Mouse (Mus musculus): Measurements from ENCODE around the gene Gm21731. TPM values are rescaled to one million over a fixed set of nuclear protein-coding genes. Genes with fewer than 3 reads are reported as not detected.
"Not testable (repeated sequence)": the region's sequence is repeated elsewhere in the genome, so short reads cannot be mapped to it uniquely, and the experiment has no call there.

Gene Gm21731
- total RNA-seq (2021), result not detected

DNA sequence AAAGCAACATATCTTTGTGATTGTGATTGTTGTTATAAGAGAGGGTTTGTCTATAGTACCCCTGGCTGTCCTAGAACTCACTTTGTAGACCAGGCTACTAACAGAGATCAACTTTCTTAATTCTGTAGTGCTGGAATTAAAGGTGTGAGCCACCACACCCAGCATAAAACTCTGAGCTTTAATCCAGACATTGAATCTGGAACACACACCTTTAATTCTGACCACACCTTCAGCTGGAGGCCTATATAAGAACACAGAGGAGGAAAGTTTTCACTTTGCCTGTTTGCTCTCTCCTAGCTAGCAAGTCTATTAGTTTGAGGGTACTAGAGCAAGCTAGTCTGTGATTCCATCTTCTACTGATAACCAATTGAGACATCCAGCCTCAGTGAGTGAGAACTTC is at the start of gene Gm21731:
Gene Gm21731, plus strand, starts transcription at position 301 of the 400 bp plus-strand sequence.
- not testable (repeated sequence) for DNase-seq

DNA sequence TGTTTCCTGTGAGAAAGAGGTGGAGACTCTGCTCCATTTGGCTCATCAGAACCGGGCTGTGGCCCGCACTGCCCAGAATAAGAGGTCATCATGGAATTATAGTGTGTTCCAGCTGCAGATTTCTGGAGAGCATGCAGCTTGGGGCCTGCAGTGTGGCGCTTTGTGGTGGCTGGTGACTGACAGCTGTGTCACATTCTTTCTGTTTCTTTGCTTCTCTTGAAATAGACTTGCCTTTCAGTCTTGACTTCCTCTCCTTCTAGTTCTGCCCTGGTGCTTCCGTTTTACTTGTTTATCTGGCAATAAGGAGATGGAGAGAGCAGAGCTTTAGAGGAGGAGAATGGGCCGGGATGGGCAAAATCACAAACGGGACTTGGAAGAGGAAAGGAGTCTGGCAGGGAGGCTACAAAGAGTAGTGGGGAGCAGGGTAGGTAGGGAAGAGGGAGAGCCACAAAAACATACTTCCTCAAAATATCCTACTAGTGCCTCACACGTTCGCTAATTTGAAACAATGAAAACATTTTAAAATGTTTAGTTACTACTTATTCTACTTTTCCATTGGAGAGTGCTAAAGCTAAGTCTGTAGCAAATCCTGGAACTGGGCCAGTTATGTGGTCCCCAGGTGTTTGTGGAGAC is 42.6 kb upstream of the Gm21731 start:
- not testable (repeated sequence) for DNase-seq

DNA sequence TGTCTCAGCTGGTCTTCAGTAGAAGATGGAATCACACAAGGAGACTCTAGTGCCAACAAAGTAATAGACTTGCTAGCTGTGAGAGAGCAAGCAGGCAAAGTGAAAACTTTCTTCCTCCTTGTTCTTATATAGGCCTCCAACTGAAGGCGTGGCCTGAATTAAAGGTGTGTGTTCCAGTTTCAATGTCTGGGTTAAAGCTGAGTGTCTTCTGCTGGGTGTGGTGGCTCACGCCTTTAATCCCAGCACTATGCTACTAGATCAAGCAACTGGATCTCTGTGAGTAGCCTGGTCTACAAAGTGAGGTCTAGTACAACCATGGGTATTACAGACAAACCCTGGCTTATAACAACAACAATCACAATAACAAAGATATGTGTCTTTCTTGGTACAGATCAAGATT is 23.1 kb upstream of the Gm21731 start, which contains the start of gene Gm21762:
Gene Gm21762, minus strand, starts transcription at position 101 of the 400 bp plus-strand sequence.
- DNase-seq, result not testable (repeated sequence)

DNA sequence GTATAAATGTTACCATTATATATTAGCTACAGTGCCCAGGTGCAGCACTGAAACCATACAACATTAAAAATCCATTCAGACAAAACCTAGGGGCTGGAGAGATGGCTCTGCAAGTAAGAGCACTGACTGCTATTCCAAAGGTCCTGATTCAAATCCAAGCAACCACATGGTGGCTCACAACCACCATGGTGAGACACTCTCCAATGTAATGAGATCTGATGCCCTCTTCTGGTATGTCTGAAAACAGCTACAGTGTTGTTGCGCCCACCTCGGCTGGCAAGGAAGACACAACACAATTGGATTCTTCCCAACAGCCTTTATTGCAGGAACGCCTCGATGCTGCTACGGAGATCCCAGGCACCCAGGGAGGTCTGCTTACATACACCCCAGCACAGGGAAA is 18.0 kb upstream of the Gm21731 start:
- DNase-seq, result not testable (repeated sequence)

DNA sequence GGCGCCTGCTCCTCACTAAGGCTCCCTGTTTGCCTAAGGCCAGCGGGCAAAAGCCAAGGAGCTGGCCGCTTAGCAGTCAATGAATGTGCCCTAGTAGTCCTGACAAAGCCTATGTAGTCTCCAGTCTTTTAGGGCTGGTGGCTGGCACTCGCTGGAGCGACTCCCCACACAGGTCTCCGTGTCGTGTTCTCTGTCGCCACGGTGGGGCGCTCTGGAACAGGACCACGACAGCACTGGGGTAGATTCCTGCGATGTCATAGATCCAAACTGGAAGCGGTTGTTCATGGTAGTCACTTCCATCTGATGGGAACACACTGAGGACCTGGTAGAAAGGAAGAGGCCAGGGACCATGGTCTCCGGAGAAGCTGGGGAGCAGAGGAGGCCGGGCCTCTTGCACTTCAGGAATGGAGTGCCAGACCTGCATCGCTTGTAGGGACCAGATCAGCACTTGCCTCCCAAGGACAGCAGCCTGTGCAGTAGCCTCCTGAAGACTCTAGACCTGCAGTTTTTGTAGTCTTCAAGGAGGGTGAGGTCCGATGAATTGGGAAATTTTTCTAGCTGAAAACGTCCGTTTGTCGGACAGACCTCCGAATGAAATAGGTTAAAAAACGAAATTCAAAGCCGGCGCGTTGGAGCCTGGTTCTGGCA is 15.8 kb upstream of the Gm21731 start:
- DNase-seq, result not testable (repeated sequence)

DNA sequence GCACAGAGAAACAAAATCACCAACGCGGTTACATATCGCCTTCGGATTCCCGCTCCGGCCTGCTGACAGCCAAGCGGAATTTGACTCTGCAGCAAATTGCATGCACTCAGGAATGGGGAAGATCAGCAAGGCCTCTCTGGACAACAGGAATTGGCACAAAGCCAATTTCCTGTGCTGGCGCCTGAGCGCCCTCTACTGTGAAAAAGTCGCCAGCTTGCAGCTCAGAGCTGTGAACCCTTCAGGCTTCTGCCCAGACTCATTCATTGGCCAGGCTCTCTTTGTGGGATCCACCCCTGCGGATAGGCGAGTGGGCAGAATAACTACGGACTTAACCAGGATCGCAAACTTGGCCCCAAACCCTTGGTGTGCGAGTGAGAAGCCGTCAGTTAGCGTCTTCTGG is 7.1 kb upstream of the Gm21731 start:
- not testable (repeated sequence) for DNase-seq

DNA sequence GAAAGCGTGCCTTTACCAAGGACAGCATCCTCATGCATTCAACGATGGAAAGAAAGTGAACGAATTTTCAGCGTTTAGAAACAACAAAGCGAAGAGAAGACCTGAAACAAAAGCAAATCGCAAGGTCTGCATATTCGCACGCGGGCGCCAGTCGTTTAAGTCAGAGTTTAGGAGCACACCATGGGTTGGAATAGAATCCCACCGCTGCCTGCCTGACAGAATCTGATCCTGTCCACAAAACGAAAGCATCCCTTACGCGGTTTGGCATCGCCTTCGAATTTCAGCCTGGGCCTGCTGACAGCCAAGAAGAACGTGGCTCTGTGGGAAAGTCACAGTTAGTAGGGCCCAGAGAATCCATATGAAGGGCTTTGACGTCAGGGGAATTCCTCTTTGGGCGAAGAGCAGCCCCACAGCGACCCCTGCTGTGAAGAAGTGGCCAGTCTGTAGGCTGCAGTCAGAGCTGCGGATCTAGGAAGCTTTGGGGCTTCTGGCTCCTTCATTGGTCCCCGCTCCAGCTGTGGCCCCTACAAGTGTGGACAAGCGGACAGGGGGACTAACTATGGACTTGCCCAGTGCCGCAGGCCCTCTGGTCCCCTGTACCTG is 6.4 kb upstream of the Gm21731 start:
- not testable (repeated sequence) for DNase-seq

DNA sequence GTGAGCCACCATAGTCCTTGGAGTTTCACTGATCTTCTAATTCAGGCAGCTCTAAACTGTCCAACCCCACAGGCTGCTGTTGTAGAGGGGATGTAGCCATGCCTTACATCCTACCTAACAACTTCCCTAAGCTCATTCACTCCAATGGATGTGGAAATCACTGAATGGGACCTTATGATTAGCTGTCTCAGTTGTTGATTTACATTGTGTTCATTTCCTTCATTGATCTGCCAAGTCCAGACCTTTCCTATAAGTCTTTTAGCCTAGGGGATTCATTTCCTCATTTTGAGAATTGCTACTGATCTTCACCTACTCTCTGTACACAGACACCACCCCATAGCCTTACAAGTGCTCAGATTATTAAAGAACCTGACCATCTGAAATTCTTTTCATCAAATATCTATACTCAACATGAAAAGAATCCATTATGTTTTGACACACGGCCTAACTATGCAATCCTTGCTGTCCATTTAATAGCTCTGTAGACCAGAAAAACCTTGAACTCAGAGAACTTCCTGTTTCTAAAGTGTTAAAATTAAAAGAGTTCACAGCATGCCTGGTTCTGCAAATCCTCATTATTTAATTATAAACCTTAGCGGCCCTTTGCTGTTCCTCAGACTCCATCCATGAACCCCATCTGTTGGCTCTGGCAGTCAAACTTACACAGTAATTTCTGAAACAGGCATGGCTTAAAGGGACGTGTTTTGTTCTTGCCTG is 12.5 kb downstream of the Gm21731 start:
- not testable (repeated sequence) for DNase-seq

DNA sequence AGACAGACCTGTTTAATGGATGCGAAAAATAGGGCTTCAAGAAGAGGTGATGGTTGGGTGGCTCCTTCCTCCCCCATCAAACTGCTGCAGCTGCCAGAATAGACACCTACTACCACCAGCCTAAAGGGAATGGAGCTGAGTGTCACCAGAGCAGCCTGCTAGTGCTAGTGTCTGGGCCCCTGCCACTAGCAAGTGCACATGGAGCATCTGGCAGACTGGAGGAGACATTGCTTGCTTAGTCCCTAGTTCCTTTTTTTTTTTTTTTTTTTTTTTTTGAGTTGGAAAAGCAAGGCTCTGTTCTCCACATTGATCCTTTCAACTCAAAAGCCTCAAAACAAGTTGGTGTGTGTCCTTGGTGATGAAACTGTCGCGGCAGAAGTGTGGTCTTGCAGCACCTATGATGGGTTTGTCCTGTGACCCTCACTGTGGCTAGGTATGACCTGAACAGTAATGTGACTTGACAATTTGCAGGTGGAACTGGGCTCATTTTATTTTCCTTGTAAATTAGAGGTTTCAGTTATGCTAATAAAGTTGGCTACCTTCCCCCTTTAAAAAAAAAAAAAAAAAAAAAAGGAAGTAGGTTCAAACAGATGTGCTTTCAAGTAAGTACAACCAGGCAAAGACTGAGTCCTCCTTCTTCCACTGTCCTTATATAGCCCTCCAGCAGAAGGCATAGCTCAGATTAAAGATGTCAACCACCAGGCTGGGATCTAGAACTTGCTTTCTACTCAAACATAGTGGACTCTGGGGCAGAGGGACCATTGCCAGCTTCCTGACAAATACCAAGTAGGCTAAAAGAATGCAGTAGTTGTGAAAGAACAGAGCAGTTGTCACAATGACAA is 20.1 kb downstream of the Gm21731 start:
- not testable (repeated sequence) for DNase-seq

DNA sequence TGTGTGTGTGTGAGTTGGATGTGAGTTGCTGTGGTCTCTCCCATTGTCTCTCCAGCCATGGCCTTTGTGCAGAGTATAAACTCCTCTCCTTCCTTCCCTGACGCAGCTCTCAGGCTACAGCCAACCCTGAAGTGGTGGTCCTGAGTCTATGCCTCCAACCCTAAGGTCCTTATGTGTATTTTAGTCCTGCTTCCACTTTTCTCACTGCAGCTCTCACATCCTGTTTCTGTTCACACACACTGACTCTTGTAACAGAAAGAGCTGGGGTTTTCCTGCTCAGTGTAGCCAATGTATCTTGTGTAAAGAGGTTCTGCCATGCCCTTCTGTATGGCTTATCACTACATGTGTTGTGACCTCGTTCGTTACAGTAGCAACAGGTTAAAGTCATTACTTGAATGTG is 20.8 kb downstream of the Gm21731 start:
- DNase-seq, result not testable (repeated sequence)

DNA sequence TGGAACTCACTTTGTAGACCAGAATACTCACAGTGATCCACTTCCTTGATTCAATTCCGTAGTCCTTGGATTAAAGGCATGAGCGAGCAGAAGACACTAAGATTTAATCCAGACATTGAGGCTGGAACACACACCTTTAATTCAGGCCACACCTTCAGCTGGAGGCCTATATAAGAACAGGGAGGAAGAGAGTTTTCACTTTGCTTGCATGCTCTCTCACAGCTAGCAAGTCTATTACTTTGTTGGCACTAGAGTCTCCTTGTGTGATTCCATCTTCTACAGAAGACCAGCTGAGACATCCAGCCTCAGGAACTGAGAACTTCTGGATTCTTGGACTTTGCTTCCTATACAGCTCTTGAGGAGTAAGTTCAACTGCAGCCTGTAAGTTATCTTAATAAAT is 24.0 kb downstream of the Gm21731 start, which contains the start of gene AF067061:
Gene AF067061, plus strand, starts transcription at position 245 of the 400 bp plus-strand sequence.
- DNase-seq, result not testable (repeated sequence)

DNA sequence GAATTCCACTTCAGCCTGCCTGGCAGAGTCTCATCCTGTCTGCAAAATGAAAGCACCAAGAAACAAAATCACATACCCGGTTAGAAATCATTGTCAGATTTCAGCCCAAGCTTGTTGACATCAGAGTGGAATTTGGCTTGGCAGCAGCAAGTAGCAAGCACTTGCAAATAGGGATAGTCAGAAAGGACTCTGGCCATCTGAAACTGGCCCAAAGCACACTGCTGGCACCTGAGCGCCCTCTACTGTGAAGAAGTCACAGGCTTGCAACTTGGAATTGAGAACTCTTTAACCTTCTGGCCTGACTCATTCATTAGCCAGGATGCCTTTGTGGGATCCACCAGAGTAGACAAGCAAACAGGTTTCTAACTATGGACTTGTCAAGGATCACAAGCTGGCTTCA is 38.9 kb downstream of the Gm21731 start:
- not testable (repeated sequence) for DNase-seq

DNA sequence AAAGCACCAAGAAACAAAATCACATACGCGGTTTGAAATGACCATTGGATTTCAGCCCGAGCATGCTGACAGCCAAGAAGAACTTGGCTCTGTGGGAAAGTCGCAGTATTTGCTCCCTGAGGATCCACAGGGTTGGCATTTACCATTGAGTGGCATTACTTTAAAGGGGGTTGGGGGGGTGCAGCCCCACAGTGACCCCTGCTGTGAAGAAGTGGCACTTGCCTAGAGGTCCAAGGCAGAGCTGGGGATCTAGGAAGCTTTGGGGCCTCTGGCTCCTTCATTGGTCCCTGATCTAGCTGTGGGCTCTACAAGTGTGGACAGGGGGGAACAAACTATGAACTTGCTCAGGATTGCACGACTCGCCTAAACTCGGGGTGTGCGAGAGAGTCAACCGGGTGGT is 39.9 kb downstream of the Gm21731 start:
- DNase-seq, result no peak

Other genes starting within 250 kb of the Gm21731 start
- gene Gm36079, start 212.1 kb upstream of the Gm21731 start, total RNA-seq (2021), result not detected
- gene Gm21188, start 186.9 kb upstream of the Gm21731 start, total RNA-seq (2021), result not detected
- gene Gm20767, start 98.9 kb upstream of the Gm21731 start, total RNA-seq (2021), result not detected
- not detected for gene Gm21818, start 66.7 kb upstream of the Gm21731 start, total RNA-seq (2021)
- gene Gm21762, start 23.2 kb upstream of the Gm21731 start, total RNA-seq (2021), result not detected
- not detected for gene AF067061, start 24.0 kb downstream of the Gm21731 start, total RNA-seq (2021)
- not detected for gene BC147527, start 61.3 kb downstream of the Gm21731 start, total RNA-seq (2021)
- gene Tcstv3, start 77.8 kb downstream of the Gm21731 start, total RNA-seq (2021), result not detected